Mouse (Mus musculus): ENCODE data around the gene Gtdc1. TPM values are rescaled to one million over a fixed set of nuclear protein-coding genes. Genes with fewer than 3 reads are reported as not detected.
"Not testable (repeated sequence)": the region's sequence is repeated elsewhere in the genome, so short reads cannot be mapped to it uniquely, and the experiment has no call there.

The Gtdc1 gene
- polyA plus RNA-seq, 1 experiment from 2014 or later, result 3.4 TPM

GRCm38 (mm10) chr2:44639370-44639769 lies 288.1 kb downstream of the Gtdc1 start:
- no peak for ATAC-seq (ENCODE audit: low read depth)
- Histone ChIP-seq H3K4me3 (replicated peaks) (no peak overlapping the region), H3K9ac (no peak overlapping the region), H3K27ac (no peak overlapping the region), H3K4me2 (no peak overlapping the region), H3K4me1 (replicated peaks) (no peaks in the 10 kb centered on the region), H3K9me3 (replicated peaks) (no peaks in the 10 kb centered on the region), H3K27me3 (no peaks in the 10 kb centered on the region), H3K36me3 (no peaks in the 10 kb centered on the region)
- 35% methylated on average over 2 of the region's 2 CpGs for WGBS (ENCODE audit: insufficient replicate concordance)
- no peak for DNase-seq

- no peak overlapping the region for H3K4me3 ChIP-seq (replicated peaks)
- H3K4me1 ChIP-seq (replicated peaks), result no peaks in the 10 kb centered on the region
- ATAC-seq (ENCODE audit: low read depth), result no peak
- H3K27ac ChIP-seq, result no peak overlapping the region
- WGBS (ENCODE audit: insufficient replicate concordance), result 70% methylated on average over 4 of the region's 4 CpGs
- no peaks in the 10 kb centered on the region for H3K36me3 ChIP-seq
- H3K9me3 ChIP-seq (replicated peaks), result no peaks in the 10 kb centered on the region
- DNase-seq, result no peak
- H3K9ac ChIP-seq, result no peak overlapping the region
- H3K4me2 ChIP-seq, result no peak overlapping the region
- no peaks in the 10 kb centered on the region for H3K27me3 ChIP-seq
Measured at GRCm38 (mm10) chr2:44638157-44638556, 289.3 kb downstream of the Gtdc1 start.

- Histone ChIP-seq H3K4me1 (replicated peaks) (no peaks in the 10 kb centered on the region), H3K9me3 (replicated peaks) (no peaks in the 10 kb centered on the region), H3K4me3 (replicated peaks) (no peak overlapping the region), H3K9ac (no peak overlapping the region), H3K36me3 (no peaks in the 10 kb centered on the region), H3K4me2 (no peak overlapping the region), H3K27me3 (no peaks in the 10 kb centered on the region), H3K27ac (no peak overlapping the region)
- DNase-seq (no peak), ATAC-seq (ENCODE audit: low read depth) (no peak)
- WGBS (ENCODE audit: insufficient replicate concordance), result 76% methylated on average over 8 of the region's 8 CpGs
Measured at GRCm38 (mm10) chr2:44633971-44634370, 293.5 kb downstream of the Gtdc1 start.

- no peaks in the 10 kb centered on the region for H3K9me3 ChIP-seq (replicated peaks)
- H3K27me3 ChIP-seq, result no peaks in the 10 kb centered on the region
- H3K4me1 ChIP-seq (replicated peaks), result no peaks in the 10 kb centered on the region
- no peak for ATAC-seq (ENCODE audit: low read depth)
- WGBS (ENCODE audit: insufficient replicate concordance), result 79% methylated on average over 5 of the region's 5 CpGs
- no peak overlapping the region for H3K9ac ChIP-seq
- no peak overlapping the region for H3K4me2 ChIP-seq
- H3K27ac ChIP-seq, result no peak overlapping the region
- no peaks in the 10 kb centered on the region for H3K36me3 ChIP-seq
- H3K4me3 ChIP-seq (replicated peaks), result no peak overlapping the region
- DNase-seq, result no peak
Measured at GRCm38 (mm10) chr2:44633064-44633463, 294.4 kb downstream of the Gtdc1 start.

GRCm38 (mm10) chr2:44632584-44632983 lies 294.9 kb downstream of the Gtdc1 start:
- no peak overlapping the region for H3K4me2 ChIP-seq
- WGBS (ENCODE audit: insufficient replicate concordance), result 81% methylated on average over 10 of the region's 10 CpGs
- H3K4me1 ChIP-seq (replicated peaks), result no peaks in the 10 kb centered on the region
- H3K9ac ChIP-seq, result no peak overlapping the region
- ATAC-seq (ENCODE audit: low read depth) (no peak), DNase-seq (no peak)
- H3K27ac ChIP-seq, result no peak overlapping the region
- no peaks in the 10 kb centered on the region for H3K36me3 ChIP-seq
- H3K27me3 ChIP-seq, result no peaks in the 10 kb centered on the region
- H3K4me3 ChIP-seq (replicated peaks), result no peak overlapping the region
- H3K9me3 ChIP-seq (replicated peaks), result no peaks in the 10 kb centered on the region

GRCm38 (mm10) chr2:44631064-44631463 lies 296.4 kb downstream of the Gtdc1 start:
- WGBS (ENCODE audit: insufficient replicate concordance), result 68% methylated on average over 3 of the region's 3 CpGs
- H3K27ac ChIP-seq, result no peak overlapping the region
- DNase-seq, result no peak
- H3K4me1 ChIP-seq (replicated peaks), result no peaks in the 10 kb centered on the region
- no peaks in the 10 kb centered on the region for H3K36me3 ChIP-seq
- no peak overlapping the region for H3K4me3 ChIP-seq (replicated peaks)
- H3K4me2 ChIP-seq, result no peak overlapping the region
- ATAC-seq (ENCODE audit: low read depth), result no peak
- no peaks in the 10 kb centered on the region for H3K9me3 ChIP-seq (replicated peaks)
- H3K9ac ChIP-seq, result no peak overlapping the region
- H3K27me3 ChIP-seq, result no peaks in the 10 kb centered on the region

GRCm38 (mm10) chr2:44628778-44629177 lies 298.7 kb downstream of the Gtdc1 start:
- H3K4me3 ChIP-seq (replicated peaks), result no peak overlapping the region
- no peak for ATAC-seq (ENCODE audit: low read depth)
- no peak overlapping the region for H3K9ac ChIP-seq
- H3K4me2 ChIP-seq, result no peak overlapping the region
- DNase-seq, result no peak
- H3K36me3 ChIP-seq, result no peaks in the 10 kb centered on the region
- H3K9me3 ChIP-seq (replicated peaks), result no peaks in the 10 kb centered on the region
- H3K27ac ChIP-seq, result no peak overlapping the region
- H3K27me3 ChIP-seq, result no peaks in the 10 kb centered on the region
- 53% methylated on average over 1 of the region's 1 CpGs for WGBS (ENCODE audit: insufficient replicate concordance)
- no peaks in the 10 kb centered on the region for H3K4me1 ChIP-seq (replicated peaks)

- 70% methylated on average over 3 of the region's 3 CpGs for WGBS (ENCODE audit: insufficient replicate concordance)
- Histone ChIP-seq H3K27ac (no peak overlapping the region), H3K4me1 (replicated peaks) (no peaks in the 10 kb centered on the region), H3K4me2 (no peak overlapping the region), H3K36me3 (no peaks in the 10 kb centered on the region), H3K9ac (no peak overlapping the region), H3K27me3 (no peaks in the 10 kb centered on the region), H3K9me3 (replicated peaks) (no peaks in the 10 kb centered on the region), H3K4me3 (replicated peaks) (no peak overlapping the region)
- ATAC-seq (ENCODE audit: low read depth) (no peak), DNase-seq (no peak)
Measured at GRCm38 (mm10) chr2:44625154-44625553, 302.3 kb downstream of the Gtdc1 start.

GRCm38 (mm10) chr2:44622471-44622870 lies 305.0 kb downstream of the Gtdc1 start:
- Histone ChIP-seq H3K4me2 (no peak overlapping the region), H3K27ac (no peak overlapping the region), H3K27me3 (no peaks in the 10 kb centered on the region), H3K36me3 (no peaks in the 10 kb centered on the region), H3K4me1 (replicated peaks) (no peaks in the 10 kb centered on the region), H3K9ac (no peak overlapping the region), H3K4me3 (replicated peaks) (no peak overlapping the region), H3K9me3 (replicated peaks) (no peaks in the 10 kb centered on the region)
- DNase-seq, result no peak
- no peak for ATAC-seq (ENCODE audit: low read depth)
- WGBS (ENCODE audit: insufficient replicate concordance), result 77% methylated on average over 3 of the region's 3 CpGs

GRCm38 (mm10) chr2:44599653-44600052 lies 327.8 kb downstream of the Gtdc1 start:
- H3K4me1 ChIP-seq (replicated peaks); DNase-seq; H3K9me3 ChIP-seq (replicated peaks); H3K9ac ChIP-seq; H3K4me3 ChIP-seq (replicated peaks); H3K27ac ChIP-seq; ATAC-seq (ENCODE audit: low read depth); H3K4me2 ChIP-seq; H3K36me3 ChIP-seq; H3K27me3 ChIP-seq: not testable (repeated sequence)
- 65% methylated on average over 3 of the region's 3 CpGs for WGBS (ENCODE audit: insufficient replicate concordance)

GRCm38 (mm10) chr2:44594276-44594675 lies 333.2 kb downstream of the Gtdc1 start:
- no peak overlapping the region for H3K9ac ChIP-seq
- ATAC-seq (ENCODE audit: low read depth), result no peak
- H3K9me3 ChIP-seq (replicated peaks), result no peaks in the 10 kb centered on the region

GRCm38 (mm10) chr2:44590881-44591280 lies 336.6 kb downstream of the Gtdc1 start:
- ATAC-seq (ENCODE audit: low read depth), result no peak
- H3K9me3 ChIP-seq (replicated peaks), result no peaks in the 10 kb centered on the region
- no peak overlapping the region for H3K9ac ChIP-seq
- whole genome bisulfite sequencing (ENCODE audit: insufficient replicate concordance), result 57% methylated on average over 4 of the region's 4 CpGs
- DNase-seq, result no peak
- no peak overlapping the region for H3K4me2 ChIP-seq
- no peaks in the 10 kb centered on the region for H3K4me1 ChIP-seq (replicated peaks)
- no peak overlapping the region for H3K4me3 ChIP-seq (replicated peaks)
- no peak overlapping the region for H3K27ac ChIP-seq
- no peaks in the 10 kb centered on the region for H3K27me3 ChIP-seq
- no peaks in the 10 kb centered on the region for H3K36me3 ChIP-seq

More at GRCm38 (mm10) chr2:44594276-44594675, 333.2 kb downstream of the Gtdc1 start:
- DNase-seq, result no peak
- whole genome bisulfite sequencing (ENCODE audit: insufficient replicate concordance), result 40% methylated on average over 1 of the region's 1 CpGs
- H3K36me3 ChIP-seq, result no peaks in the 10 kb centered on the region
- H3K4me2 ChIP-seq, result no peak overlapping the region
- no peak overlapping the region for H3K4me3 ChIP-seq (replicated peaks)
- H3K4me1 ChIP-seq (replicated peaks), result no peaks in the 10 kb centered on the region
- H3K27me3 ChIP-seq, result no peaks in the 10 kb centered on the region
- H3K27ac ChIP-seq, result no peak overlapping the region
